ENCODE assay signal across 27 mouse cellular contexts in genomic region chr2:52483496-52483895, GRCm38 (mm10). TPM values are rescaled to one million over a fixed set of nuclear protein-coding genes. Genes with fewer than 3 reads are reported as not detected.
DNase-seq lines count a peak whose midpoint lies in the region; ATAC-seq lines count a peak whose summit lies in the region.
"Had no signal": no experiment of that assay in that cellular context is flagged by ENCODE, and none has a peak within 500 bp of the region (broad histone marks: within the 10 kb centered on the region; RNA-seq: fewer than 3 reads in every experiment).

No protein-coding gene starts in this region.

- no peaks in the 10 kb centered on the region for H3K9me3 ChIP-seq in kidney, embryonic 16.5 days (ENCODE audit: low read length)
- H3K9me3 ChIP-seq: forebrain, embryonic 13.5 days; G1E; hindbrain, embryonic 12.5 days; intestine, embryonic 15.5 days; limb, embryonic 12.5 days; midbrain, embryonic 10.5 days; midbrain, embryonic 15.5 days; neural tube, embryonic 15.5 days; stomach, embryonic 15.5 days had no signal

- H3K4me2 ChIP-seq in kidney, embryonic 16.5 days (replicated peaks; ENCODE audit: low read depth, low read length) = no peak overlapping the region
- H3K4me2 ChIP-seq: forebrain, embryonic 13.5 days; hindbrain, embryonic 12.5 days; intestine, embryonic 15.5 days; limb, embryonic 12.5 days; midbrain, embryonic 15.5 days; neural tube, embryonic 15.5 days; stomach, embryonic 15.5 days had no signal

- H3K27me3 ChIP-seq in kidney, embryonic 16.5 days (ENCODE audit: insufficient read depth, low read length) = no peaks in the 10 kb centered on the region
- H3K27me3 ChIP-seq: forebrain, embryonic 13.5 days; hindbrain, embryonic 12.5 days; intestine, embryonic 15.5 days; limb, embryonic 12.5 days; midbrain, embryonic 15.5 days; neural tube, embryonic 15.5 days; stomach, embryonic 15.5 days had no signal

- 57% methylated on average over 5 of the region's 5 CpGs for whole genome bisulfite sequencing in kidney, embryonic 16.5 days

- H3K4me3 ChIP-seq in kidney, embryonic 16.5 days (ENCODE audit: low read length) = no peak overlapping the region
- H3K4me3 ChIP-seq: forebrain, embryonic 13.5 days; hindbrain, embryonic 12.5 days; intestine, embryonic 15.5 days; left cerebral cortex, adult 2 months; limb, embryonic 12.5 days; midbrain, embryonic 10.5 days; midbrain, embryonic 15.5 days; neural tube, embryonic 15.5 days; stomach, embryonic 15.5 days had no signal

- DNase-seq in adrenal gland, postnatal 36 days = peak; percentile 4 to 13
- DNase-seq in adrenal gland, postnatal 4 days (ENCODE audit: low spot score in 2 of 2) = no peak
- peak; percentile 38 for DNase-seq in kidney, adult 9 months
- no peak for DNase-seq in kidney, adult 8-10 months
- DNase-seq in kidney, postnatal 36 days = peak; percentile 17 to 49
- DNase-seq in ovary, postnatal 36 days (ENCODE audit: low spot score) = no peak
- DNase-seq: adrenal gland, postnatal 14 days; cerebellum, adult 18-20 months; cerebellum, postnatal 25 days; gastrocnemius, postnatal 14 days; heart, postnatal 14 days; lung, postnatal 10 days; right cerebral cortex, postnatal 25 days had no signal

- H3K36me3 ChIP-seq in kidney, embryonic 16.5 days (ENCODE audit: insufficient read depth, low read length) = no peaks in the 10 kb centered on the region
- H3K36me3 ChIP-seq: G1E; hindbrain, embryonic 12.5 days; intestine, embryonic 15.5 days; limb, embryonic 12.5 days; midbrain, embryonic 10.5 days; midbrain, embryonic 15.5 days; neural tube, embryonic 15.5 days; stomach, embryonic 15.5 days had no signal

- H3K9ac ChIP-seq in kidney, embryonic 16.5 days (replicated peaks; ENCODE audit: low read length) = no peak overlapping the region
- H3K9ac ChIP-seq: forebrain, embryonic 13.5 days; hindbrain, embryonic 12.5 days; intestine, embryonic 15.5 days; limb, embryonic 12.5 days; midbrain, embryonic 15.5 days; neural tube, embryonic 15.5 days; stomach, embryonic 15.5 days had no signal

- no peak overlapping the region for H3K27ac ChIP-seq in kidney, embryonic 16.5 days (ENCODE audit: low read length)
- H3K27ac ChIP-seq: forebrain, embryonic 13.5 days; hindbrain, embryonic 12.5 days; hindbrain, postnatal 0 days; intestine, embryonic 15.5 days; left cerebral cortex, adult 2 months; limb, embryonic 12.5 days; macrophage; midbrain, embryonic 10.5 days; midbrain, embryonic 15.5 days; neural tube, embryonic 15.5 days; stomach, embryonic 15.5 days had no signal

- H3K4me1 ChIP-seq in kidney, embryonic 16.5 days (ENCODE audit: insufficient read depth, low read length) = no peaks in the 10 kb centered on the region
- H3K4me1 ChIP-seq: forebrain, embryonic 13.5 days; hindbrain, embryonic 12.5 days; intestine, embryonic 15.5 days; limb, embryonic 12.5 days; midbrain, embryonic 10.5 days; midbrain, embryonic 15.5 days; neural tube, embryonic 15.5 days; stomach, embryonic 15.5 days had no signal

- ATAC-seq in kidney, embryonic 16.5 days (ENCODE audit: low FRiP score, low TSS enrichment) = no peak
- ATAC-seq in megakaryocyte, adult 5-6 weeks (ENCODE audit: poor library complexity, severe bottlenecking) = peak; percentile 72
- ATAC-seq: forebrain, embryonic 13.5 days; hindbrain, postnatal 0 days; intestine, embryonic 15.5 days; midbrain, embryonic 15.5 days had no signal

RNA-seq across cellular contexts. Expression of gene Arl5a, which starts 58.8 kb away (rescaled TPM):
- total RNA-seq in adrenal gland, postnatal 36 days (2021) = 10 to 100 TPM; 47.4 to 56.4 TPM
- 10 to 100 TPM; 46.1 to 50.9 TPM for total RNA-seq in adrenal gland, postnatal 4 days (2021)
- polyA plus RNA-seq in kidney, embryonic 16.5 days (2015; fragmentation: Nextera tagmentation; extraction: Ambion mirVana) = 35.6 and 45.3 TPM in 2 replicates
- total RNA-seq in megakaryocyte, adult 5-6 weeks (2015) = 38.6 and 43.8 TPM in 2 replicates
- 44.7 TPM in 2 replicates for total RNA-seq in megakaryocyte, adult 5-6 weeks (2017)

Comparison
In these comparisons a context has a peak if more than half of its experiments do, and no peak if none do; other contexts are left out.
1. DNase-seq: peak in adrenal gland, postnatal 36 days (2 of 2), kidney, adult 9 months (single experiment) and kidney, postnatal 36 days (2 of 2); none in adrenal gland, postnatal 4 days (0 of 2), kidney, adult 8-10 months (0 of 2) and ovary, postnatal 36 days (single experiment).